Mouse (Mus musculus) urinary bladder, postnatal 36 days (tissue): ENCODE results near the gene Bmper.

Source experiments
- DNase-seq, 2 experiments: peaks; one replicate each; pipeline ENCODE4 v3.0.0; 2022; ENCODE audit warnings: low spot score in 2 of 2, mixed read lengths in 1 of 2

Bmper gene

GRCm38 (mm10) chr9:23433238-23433637, 210.4 kb downstream of the Bmper start:
- no peak for DNase-seq

- peak in 1 of 2 experiments; percentile 12 for DNase-seq
Measured at GRCm38 (mm10) chr9:23436751-23437150, 213.9 kb downstream of the Bmper start.

GRCm38 (mm10) chr9:23438662-23439061, 215.8 kb downstream of the Bmper start:
- no peak for DNase-seq

- DNase-seq: no peak
Measured at GRCm38 (mm10) chr9:23442168-23442567, 219.3 kb downstream of the Bmper start.

GRCm38 (mm10) chr9:23444975-23445374, 222.1 kb downstream of the Bmper start:
- DNase-seq: no peak

- DNase-seq: no peak
Measured at GRCm38 (mm10) chr9:23447271-23447961, 224.5 kb downstream of the Bmper start.

- no peak for DNase-seq
Measured at GRCm38 (mm10) chr9:23453309-23453708, 230.4 kb downstream of the Bmper start.

GRCm38 (mm10) chr9:23457186-23457585, 234.3 kb downstream of the Bmper start:
- DNase-seq: no peak

GRCm38 (mm10) chr9:23460721-23461120, 237.8 kb downstream of the Bmper start:
- no peak for DNase-seq

GRCm38 (mm10) chr9:23462949-23463608, 240.2 kb downstream of the Bmper start:
- no peak for DNase-seq

- DNase-seq: no peak
Measured at GRCm38 (mm10) chr9:23464981-23465630, 242.2 kb downstream of the Bmper start.

GRCm38 (mm10) chr9:23469886-23470285, 247.0 kb downstream of the Bmper start:
- DNase-seq: no peak

- DNase-seq: no peak
Measured at GRCm38 (mm10) chr9:23485851-23486250, 263.0 kb downstream of the Bmper start.

- DNase-seq: no peak
Measured at GRCm38 (mm10) chr9:23486725-23487378, 264.0 kb downstream of the Bmper start.

- no peak for DNase-seq
Measured at GRCm38 (mm10) chr9:23488265-23488664, 265.4 kb downstream of the Bmper start.

GRCm38 (mm10) chr9:23495400-23495799, 272.5 kb downstream of the Bmper start:
- peak in 1 of 2 experiments; percentile 4 for DNase-seq

GRCm38 (mm10) chr9:23497626-23498025, 274.8 kb downstream of the Bmper start:
- no peak for DNase-seq

- no peak for DNase-seq
Measured at GRCm38 (mm10) chr9:23533870-23534269, 311.0 kb downstream of the Bmper start.
